Mouse (Mus musculus) embryo, embryonic 11 days (tissue): ENCODE results near the gene Gm13697.

ENCODE experiments used
- DNase-seq: peaks from one replicate; pipeline ENCODE4 v3.0.0-alpha.2; 2015

Gene Gm13697

DNA sequence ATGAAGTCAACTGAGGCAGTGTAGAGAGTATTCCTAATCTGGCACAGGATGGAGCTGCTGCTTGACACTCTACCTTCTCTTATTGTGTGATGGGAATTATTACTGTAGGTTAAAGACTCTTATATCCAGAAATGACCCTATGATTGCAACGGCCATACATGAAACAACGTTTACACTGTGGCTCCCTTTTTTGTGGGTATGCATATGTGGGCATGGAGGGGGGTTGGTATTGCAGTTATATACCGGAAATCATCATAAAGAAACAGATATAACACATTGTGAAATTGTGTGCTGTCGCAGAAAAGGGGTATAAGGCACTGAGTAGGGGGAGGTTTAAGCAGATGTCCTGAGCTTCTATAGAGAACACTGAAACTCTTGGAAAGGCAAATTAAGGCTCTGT lies 51.5 kb downstream of the Gm13697 start:
- no peak for DNase-seq
